Mouse (Mus musculus) MEL (cell line): ENCODE results near the gene Myof. TPM values are rescaled to one million over a fixed set of nuclear protein-coding genes. Genes with fewer than 3 reads are reported as not detected.

Experiments
- DNase-seq: peaks from one replicate; pipeline ENCODE4 v3.0.0; 2011; ENCODE audit warnings: low read depth, low spot score
- H3K27ac ChIP-seq: 2 replicates; pipeline ENCODE4 v1.5.1; 2012; ENCODE audit warnings: low read depth, mild to moderate bottlenecking, control low read depth, low read length, moderate library complexity; ENCODE audit not compliant: control insufficient read depth
- H3K27me3 ChIP-seq, 2 experiments: fragments of 150-350 bp in 1 of 2; sonication (generic) in 1 of 2; 2 replicates each; pipeline ENCODE4 v1.6.1; 2012; ENCODE audit warnings: low read length in 2 of 2, mild to moderate bottlenecking in 2 of 2, improper control_type of control experiment in 1 of 2, moderate library complexity in 1 of 2; ENCODE audit not compliant: insufficient read depth in 2 of 2, control insufficient read depth in 1 of 2
- H3K36me3 ChIP-seq, 2 experiments: 2 replicates each; pipeline ENCODE4 v1.6.1; 2012 to 2014; ENCODE audit warnings: low read length in 2 of 2, improper control_type of control experiment in 1 of 2, inconsistent platforms in 1 of 2, mild to moderate bottlenecking in 1 of 2; ENCODE audit not compliant: insufficient read depth in 2 of 2, control insufficient read depth in 1 of 2
- H3K4me1 ChIP-seq, 2 experiments: fragments of 150-350 bp in 1 of 2; sonication (generic) in 1 of 2; 2 replicates each; pipeline ENCODE4 v1.6.1; 2012; ENCODE audit warnings: low read length in 2 of 2, improper control_type of control experiment in 1 of 2, mild to moderate bottlenecking in 1 of 2; ENCODE audit not compliant: insufficient read depth in 2 of 2, control insufficient read depth in 1 of 2
- H3K4me3 ChIP-seq, 2 experiments: fragments of 150-350 bp in 1 of 2; sonication (generic) in 1 of 2; 2 replicates each; pipeline ENCODE4 v1.5.1; 2012; ENCODE audit warnings: low read depth in 2 of 2, low read length in 2 of 2, mild to moderate bottlenecking in 2 of 2, moderate library complexity in 2 of 2, control low read depth in 1 of 2, improper control_type of control experiment in 1 of 2; ENCODE audit not compliant: control insufficient read depth in 1 of 2, insufficient read depth in 1 of 2
- H3K79me2 ChIP-seq: 2 replicates; pipeline ENCODE4 v1.6.1; 2012; ENCODE audit warnings: mild to moderate bottlenecking, low read length, moderate library complexity; ENCODE audit not compliant: control insufficient read depth, poor library complexity, insufficient read depth
- H3K9ac ChIP-seq: 2 replicates; pipeline ENCODE4 v1.6.1; 2012; ENCODE audit warnings: low read depth, mild to moderate bottlenecking, control low read depth, low read length, moderate library complexity; ENCODE audit not compliant: control insufficient read depth, poor library complexity, severe bottlenecking
- H3K9me3 ChIP-seq: fragments of 150-350 bp; sonication (generic); replicated peaks from 2 replicates; pipeline ENCODE4 v1.6.1; 2012; ENCODE audit warnings: mild to moderate bottlenecking, low read length, improper control_type of control experiment, moderate library complexity; ENCODE audit not compliant: insufficient read depth
- BHLHE40 ChIP-seq: IDR thresholded peaks from 2 replicates; pipeline ENCODE4 v1.6.1; 2012; ENCODE audit warnings: low read depth, mild to moderate bottlenecking, inconsistent platforms, low read length, improper control_type of control experiment, borderline replicate concordance
- CHD2 ChIP-seq: IDR thresholded peaks from 2 replicates; pipeline ENCODE4 v1.6.1; 2011; ENCODE audit warnings: low read length, improper control_type of control experiment
- ELF1 ChIP-seq: IDR thresholded peaks from 2 replicates; pipeline ENCODE4 v1.6.1; 2014; ENCODE audit warnings: low read depth, mild to moderate bottlenecking, inconsistent platforms, low read length, improper control_type of control experiment, moderate library complexity
- GATA1 ChIP-seq: IDR thresholded peaks from 2 replicates; pipeline ENCODE4 v1.6.1; 2011; ENCODE audit warnings: low read depth, low read length, improper control_type of control experiment
- KAT2A ChIP-seq: conservative IDR thresholded peaks from 2 replicates; pipeline ENCODE4 v1.6.1; 2012; ENCODE audit warnings: low read depth, low read length, improper control_type of control experiment, inconsistent platforms
- MAX ChIP-seq: IDR thresholded peaks from 2 replicates; pipeline ENCODE4 v1.6.1; 2011; ENCODE audit warnings: low read length, improper control_type of control experiment
- MXI1 ChIP-seq: IDR thresholded peaks from 2 replicates; pipeline ENCODE4 v1.6.1; 2011; ENCODE audit warnings: mild to moderate bottlenecking, low read depth, low read length, improper control_type of control experiment
- POLR2AphosphoS5 ChIP-seq: IDR thresholded peaks from 2 replicates; pipeline ENCODE4 v1.6.1; 2012; ENCODE audit warnings: low read depth, borderline replicate concordance, mild to moderate bottlenecking, inconsistent platforms, low read length, moderate library complexity, mixed read lengths
- RCOR1 ChIP-seq: IDR thresholded peaks from 2 replicates; pipeline ENCODE4 v1.6.1; 2012; ENCODE audit warnings: low read depth, mild to moderate bottlenecking, inconsistent platforms, low read length, improper control_type of control experiment
- SMC3 ChIP-seq: IDR thresholded peaks from 2 replicates; pipeline ENCODE4 v1.6.1; 2011; ENCODE audit warnings: low read depth, low read length, improper control_type of control experiment
- TCF12 ChIP-seq: IDR thresholded peaks from 2 replicates; pipeline ENCODE4 v1.6.1; 2014; ENCODE audit warnings: low read depth, mild to moderate bottlenecking, inconsistent platforms, low read length, improper control_type of control experiment, moderate library complexity
- USF1 ChIP-seq: IDR thresholded peaks from 2 replicates; pipeline ENCODE4 v1.6.1; 2014; ENCODE audit warnings: low read depth, mild to moderate bottlenecking, inconsistent platforms, low read length, improper control_type of control experiment, moderate library complexity
- USF2 ChIP-seq, 2 experiments: IDR thresholded peaks; 2 replicates each; pipeline ENCODE4 v1.6.1; 2011 to 2012; ENCODE audit warnings: improper control_type of control experiment in 2 of 2, low read length in 2 of 2, borderline replicate concordance in 1 of 2, inconsistent platforms in 1 of 2, low read depth in 1 of 2, mild to moderate bottlenecking in 1 of 2; ENCODE audit not compliant: insufficient read depth in 1 of 2
- ZC3H11A ChIP-seq: IDR thresholded peaks from 2 replicates; pipeline ENCODE4 v1.6.1; 2012; ENCODE audit warnings: low read depth, mild to moderate bottlenecking, inconsistent platforms, low read length, improper control_type of control experiment
- ZKSCAN1 ChIP-seq: IDR thresholded peaks from 2 replicates; pipeline ENCODE4 v1.6.1; 2012; ENCODE audit warnings: low read depth, mild to moderate bottlenecking, inconsistent platforms, low read length, improper control_type of control experiment, moderate library complexity
- ZNF384 ChIP-seq: IDR thresholded peaks from 2 replicates; pipeline ENCODE4 v1.6.1; 2012; ENCODE audit warnings: low read depth, mild to moderate bottlenecking, inconsistent platforms, low read length, improper control_type of control experiment
- polyA plus RNA-seq, 2 experiments: library from polyadenylated mRNA; stranded (reverse) in 1 of 2; unstranded in 1 of 2; fragments of >175 nt in 1 of 2; fragments of >200 nt in 1 of 2; gene quantifications; 2 replicates each; pipeline versions ENCODE4 v1.2.1 to v1.2.4; 2012; ENCODE audit warnings: low replicate concordance in 2 of 2, low read depth in 1 of 2; ENCODE audit not compliant: insufficient read length in 2 of 2, insufficient read depth in 1 of 2, missing spikeins in 1 of 2
- total RNA-seq: library from RNA; depleted of rRNA; stranded (reverse); fragments of 300-350 nt; gene quantifications from 2 replicates; pipeline ENCODE4 v1.2.3, GENCODE M21; 2012

The Myof gene
- total and polyA plus RNA-seq, 3 experiments, result 0.04 TPM; not detected in 2

- H3K9me3 ChIP-seq, result no peaks in the 10 kb centered on the region
- no peak overlapping the region for H3K27ac ChIP-seq
- no peak overlapping the region for H3K9ac ChIP-seq
- H3K4me1 ChIP-seq, result no peaks in the 10 kb centered on the region
- H3K27me3 ChIP-seq, result no peaks in the 10 kb centered on the region
- H3K4me3 ChIP-seq, result no peak overlapping the region
- no peaks in the 10 kb centered on the region for H3K36me3 ChIP-seq
- no peak for DNase-seq
- TF ChIP-seq ZC3H11A (no peak), RCOR1 (no peak), KAT2A (no peak), GATA1 (no peak), BHLHE40 (no peak), ELF1 (no peak), USF1 (no peak), POLR2AphosphoS5 (no peak), SMC3 (no peak), ZNF384 (no peak)
- no peaks in the 10 kb centered on the region for H3K79me2 ChIP-seq
These were observed 19.8 kb downstream of the Myof start for GRCm38 (mm10) chr19:38023603-38024002.

- no peaks in the 10 kb centered on the region for H3K4me1 ChIP-seq
- TF ChIP-seq USF2 (IDR thresholded peaks at IDR 0.05; ENCODE audit: borderline replicate concordance in 1 of 2, insufficient read depth in 1 of 2, low read depth in 1 of 2, low read length in 2 of 2), result no peak
- no peak for TF ChIP-seq ZKSCAN1
- TF ChIP-seq ZC3H11A, result no peak
- TF ChIP-seq CHD2, result no peak
- TF ChIP-seq SMC3, result no peak
- TF ChIP-seq TCF12, result no peak
- no peak for TF ChIP-seq MXI1
- TF ChIP-seq MAX, result no peak
- DNase-seq, result no peak
- H3K79me2 ChIP-seq, result no peaks in the 10 kb centered on the region
- H3K27me3 ChIP-seq, result no peaks in the 10 kb centered on the region
- no peaks in the 10 kb centered on the region for H3K9me3 ChIP-seq
- no peak overlapping the region for H3K9ac ChIP-seq
- H3K4me3 ChIP-seq, result no peak overlapping the region
- H3K27ac ChIP-seq, result no peak overlapping the region
- H3K36me3 ChIP-seq, result no peaks in the 10 kb centered on the region
These were observed 20.7 kb downstream of the Myof start for GRCm38 (mm10) chr19:38022710-38023109.
